Mouse (Mus musculus) midbrain, embryonic 11.5 days (tissue): ENCODE measurements around the gene Pnkp. TPM values are rescaled to one million over a fixed set of nuclear protein-coding genes. Genes with fewer than 3 reads are reported as not detected.
"Not testable (repeated sequence)": the region's sequence is repeated elsewhere in the genome, so short reads cannot be mapped to it uniquely, and the experiment has no call there.

ENCODE experiments used
- ATAC-seq: fragments of 200-750 bp; cut with Nextera tagmentation; 2 replicates; pipeline ENCODE4 v1.8.0; 2017; ENCODE audit warnings: moderate TSS enrichment, moderate library complexity; ENCODE audit not compliant: low FRiP score
- DNase-seq: peaks from one replicate; pipeline ENCODE4 v3.0.0; 2015; ENCODE audit warnings: low spot score; ENCODE audit errors: missing footprints
- H3K27ac ChIP-seq: fragments of 300-500 bp; sonication (generic); 2 replicates; pipeline ENCODE4 v1.5.1; 2014; ENCODE audit warnings: low read depth, low read length
- H3K27me3 ChIP-seq: fragments of 300-500 bp; sonication (generic); 2 replicates; pipeline ENCODE4 v1.6.1; 2014; ENCODE audit warnings: mild to moderate bottlenecking, low read length, moderate library complexity, mixed read lengths; ENCODE audit not compliant: control insufficient read depth, insufficient read depth
- H3K36me3 ChIP-seq: fragments of 300-500 bp; sonication (generic); 2 replicates; pipeline ENCODE4 v1.6.1; 2014; ENCODE audit warnings: mild to moderate bottlenecking, low read length, moderate library complexity, mixed read lengths; ENCODE audit not compliant: control insufficient read depth, insufficient read depth
- H3K4me1 ChIP-seq: fragments of 300-500 bp; sonication (generic); 2 replicates; pipeline ENCODE4 v1.6.1; 2014; ENCODE audit warnings: low read length; ENCODE audit not compliant: control insufficient read depth, insufficient read depth
- H3K4me2 ChIP-seq: fragments of 300-500 bp; sonication (generic); 2 replicates; pipeline ENCODE4 v1.6.1; 2014; ENCODE audit warnings: mild to moderate bottlenecking, moderate library complexity
- H3K4me3 ChIP-seq: fragments of 300-500 bp; sonication (generic); 2 replicates; pipeline ENCODE4 v1.5.1; 2014; ENCODE audit warnings: low read depth, low read length
- H3K9ac ChIP-seq: fragments of 300-500 bp; sonication (generic); 2 replicates; pipeline ENCODE4 v1.6.1; 2014; ENCODE audit warnings: low read length
- H3K9me3 ChIP-seq: fragments of 300-500 bp; sonication (generic); 2 replicates; pipeline ENCODE4 v1.6.1; 2016; ENCODE audit warnings: low read length; ENCODE audit not compliant: control insufficient read depth
- WGBS: fragments of 180-500 bp; shearing (Covaris S2); extraction: QIAGEN DNeasy Blood & Tissue Kit; methylation state at CpG from one replicate; pipeline ENCODE4 v1.1.7; 2014; 5-methylcytosine and 5-hydroxymethylcytosine counted together
- polyA plus RNA-seq: library from polyadenylated mRNA; unstranded; fragments of >200 nt; fragmentation: Nextera tagmentation; extraction: Ambion mirVana; gene quantifications from 2 replicates; pipeline ENCODE4 v1.2.1, GENCODE M21; 2014

The Pnkp gene
- polyA plus RNA-seq, 1 experiment from 2014 or later: 28.6 TPM

GRCm38 (mm10) chr7:44868919-44869696 is 12.2 kb downstream of the Pnkp start:
- no peaks in the 10 kb centered on the region for H3K9me3 ChIP-seq
- ATAC-seq (peak; percentile 53), DNase-seq (peak; percentile 95)
- peak overlapping the region; percentile 100 for H3K27ac ChIP-seq
- H3K27me3 ChIP-seq: no peaks in the 10 kb centered on the region
- H3K9ac ChIP-seq: peak overlapping the region; percentile 99
- H3K4me1 ChIP-seq: peaks cover 28% of the 10 kb centered on the region
- peaks cover 11% of the 10 kb centered on the region for H3K36me3 ChIP-seq
- peak overlapping the region; percentile 97 for H3K4me3 ChIP-seq
- WGBS: 0% methylated on average over 65 of the region's 108 CpGs
- H3K4me2 ChIP-seq: peak overlapping the region; percentile 92

DNA sequence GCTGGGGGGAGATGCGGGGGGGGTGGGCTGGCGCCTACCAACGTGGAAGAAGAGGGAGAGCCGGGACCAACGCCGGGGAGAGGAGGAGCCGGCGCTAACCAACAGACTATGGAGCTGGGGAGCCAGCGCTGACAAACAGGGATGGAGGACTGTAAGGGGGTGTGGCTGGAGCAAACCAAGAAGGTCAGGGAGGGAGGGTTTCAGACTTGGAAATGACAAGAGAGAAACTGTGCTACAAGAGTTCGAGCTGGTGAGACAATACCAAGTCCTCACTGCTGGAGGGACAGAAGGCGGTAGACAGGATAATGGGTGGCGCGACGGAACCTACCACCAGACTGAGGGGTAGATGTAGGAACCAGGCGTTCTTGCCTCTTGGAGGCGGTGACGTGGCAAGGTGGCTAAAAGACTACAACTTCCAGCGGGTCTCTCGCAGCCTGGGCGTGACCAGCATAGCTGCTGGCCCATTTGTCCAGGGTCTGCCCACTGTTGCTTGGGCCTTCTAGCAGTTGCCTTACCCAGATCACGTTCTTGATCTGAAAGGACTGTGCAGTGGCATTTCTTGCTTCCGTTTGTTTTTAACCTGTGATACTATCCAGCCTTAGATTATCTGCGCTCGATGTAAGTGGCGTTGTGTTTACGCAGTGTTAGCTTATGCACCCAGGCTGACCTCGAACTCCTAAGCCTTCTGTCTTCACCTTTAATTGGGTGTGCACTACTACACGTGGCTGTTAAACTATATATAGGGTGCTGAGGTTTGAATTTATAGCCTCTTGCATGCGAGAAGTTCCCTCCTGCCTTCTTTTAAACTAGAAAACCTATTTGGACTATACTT is 13.0 kb downstream of the Pnkp start, which contains the start of gene Ptov1:
Gene Ptov1, minus strand, starts transcription at position 92 of the 832 bp plus-strand sequence.
- WGBS: 12% methylated on average over 29 of the region's 29 CpGs
- Histone ChIP-seq H3K27me3 (no peaks in the 10 kb centered on the region), H3K36me3 (0 out of 2 replicates have a peak, but pooled peaks cover 5% of the 10 kb centered on the region), H3K4me3 (peak within 1 kb of the TSS; percentile 97), H3K4me1 (peaks cover 28% of the 10 kb centered on the region), H3K27ac (peak within 1 kb of the TSS; percentile 100), H3K4me2 (peak within 1 kb of the TSS; percentile 92), H3K9me3 (no peaks in the 10 kb centered on the region), H3K9ac (peak within 1 kb of the TSS; percentile 99)
- ATAC-seq (peak; percentile 94), DNase-seq (peak; percentile 99)

DNA sequence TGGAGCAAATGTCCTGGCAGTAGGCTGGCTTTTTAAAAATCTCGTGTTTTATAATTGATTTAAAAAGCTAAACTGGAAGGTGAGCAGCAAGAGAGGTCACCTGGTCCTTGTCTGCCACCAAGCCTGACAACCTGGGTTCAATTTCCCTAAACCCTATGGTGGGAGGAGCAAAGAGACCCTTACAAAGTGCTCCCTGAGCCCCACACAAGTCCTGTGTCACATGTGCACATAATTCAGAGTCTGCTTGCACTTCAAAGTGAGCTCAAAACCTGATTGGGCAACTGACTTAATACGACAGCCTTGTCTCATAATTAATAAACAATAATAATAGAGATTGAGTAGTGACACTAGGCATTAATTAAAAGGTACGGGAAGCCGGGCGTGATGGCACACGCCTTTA is 13.7 kb downstream of the Pnkp start:
- ATAC-seq (no peak), DNase-seq (no peak)
- Histone ChIP-seq H3K36me3 (0 out of 2 replicates have a peak, but pooled peaks cover 3% of the 10 kb centered on the region), H3K4me1 (peaks cover 28% of the 10 kb centered on the region), H3K27ac (peak overlapping the region; percentile 100), H3K4me3 (peak overlapping the region; percentile 97), H3K9me3 (no peaks in the 10 kb centered on the region), H3K9ac (peak overlapping the region; percentile 99; the same call in 1 of the 2 replicates), H3K27me3 (no peaks in the 10 kb centered on the region), H3K4me2 (peak overlapping the region; percentile 92; the same call in 1 of the 2 replicates)
- 87% methylated on average over 6 of the region's 6 CpGs for WGBS

GRCm38 (mm10) chr7:44871181-44871580 is 14.2 kb downstream of the Pnkp start:
- Histone ChIP-seq H3K4me2 (no peak overlapping the region), H3K27me3 (no peaks in the 10 kb centered on the region), H3K27ac (no peak overlapping the region), H3K36me3 (no peaks in the 10 kb centered on the region; the same call in 1 of the 2 replicates), H3K4me1 (peaks cover 28% of the 10 kb centered on the region), H3K9me3 (no peaks in the 10 kb centered on the region), H3K9ac (no peak overlapping the region), H3K4me3 (no peak overlapping the region)
- no peak for ATAC-seq
- no peak for DNase-seq
- WGBS: 36% methylated on average over 1 of the region's 1 CpGs

GRCm38 (mm10) chr7:44871774-44872173 is 14.8 kb downstream of the Pnkp start:
- not testable (repeated sequence) for H3K9ac ChIP-seq, H3K9me3 ChIP-seq, H3K27ac ChIP-seq, H3K36me3 ChIP-seq, H3K4me3 ChIP-seq, H3K4me2 ChIP-seq, H3K27me3 ChIP-seq, ATAC-seq, DNase-seq
- 90% methylated on average over 2 of the region's 2 CpGs for WGBS
- H3K4me1 ChIP-seq: peaks cover 24% of the 10 kb centered on the region

- 90% methylated on average over 14 of the region's 14 CpGs for WGBS
- Histone ChIP-seq H3K27me3 (no peaks in the 10 kb centered on the region), H3K9ac (no peak overlapping the region), H3K4me1 (no peaks in the 10 kb centered on the region), H3K9me3 (no peaks in the 10 kb centered on the region), H3K4me2 (no peak overlapping the region), H3K27ac (no peak overlapping the region), H3K36me3 (peaks cover 49% of the 10 kb centered on the region), H3K4me3 (no peak overlapping the region)
- no peak for DNase-seq
- ATAC-seq: no peak
Measured at GRCm38 (mm10) chr7:44877833-44878232, 20.9 kb downstream of the Pnkp start.

DNA sequence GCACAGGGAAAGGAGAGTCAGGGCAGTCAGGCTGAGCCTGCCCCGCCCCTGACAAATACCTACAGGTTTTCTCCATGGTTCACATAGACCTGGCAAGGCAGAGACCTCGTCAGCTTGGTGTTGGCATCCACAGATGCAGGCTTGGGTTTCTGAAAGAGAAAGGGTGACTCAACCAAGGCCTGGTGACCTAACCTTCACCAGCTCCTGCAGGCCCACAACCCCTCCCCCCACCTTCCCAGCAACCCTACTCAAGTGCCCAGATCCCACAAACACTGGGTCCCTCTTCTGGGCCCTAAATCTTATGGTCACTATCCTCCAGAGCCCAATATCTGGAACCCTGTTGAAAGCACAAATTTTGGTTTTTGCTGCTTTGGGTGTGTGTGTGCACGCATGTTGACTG is 26.1 kb downstream of the Pnkp start:
- Histone ChIP-seq H3K4me2 (no peak overlapping the region), H3K4me1 (no peaks in the 10 kb centered on the region), H3K27ac (no peak overlapping the region), H3K36me3 (peaks cover 58% of the 10 kb centered on the region), H3K27me3 (no peaks in the 10 kb centered on the region), H3K9ac (no peak overlapping the region), H3K9me3 (no peaks in the 10 kb centered on the region), H3K4me3 (no peak overlapping the region)
- ATAC-seq (no peak), DNase-seq (no peak)
- WGBS: 95% methylated on average over 3 of the region's 3 CpGs

GRCm38 (mm10) chr7:44884637-44885036 is 27.7 kb downstream of the Pnkp start:
- no peak for ATAC-seq
- no peak for DNase-seq
- Histone ChIP-seq H3K9ac (no peak overlapping the region), H3K27me3 (no peaks in the 10 kb centered on the region), H3K9me3 (no peaks in the 10 kb centered on the region), H3K27ac (no peak overlapping the region), H3K4me2 (no peak overlapping the region), H3K4me1 (no peaks in the 10 kb centered on the region), H3K4me3 (no peak overlapping the region), H3K36me3 (peaks cover 53% of the 10 kb centered on the region)
- WGBS: 98% methylated on average over 5 of the region's 5 CpGs

GRCm38 (mm10) chr7:44886964-44887363 is 30.0 kb downstream of the Pnkp start:
- H3K27ac ChIP-seq: no peak overlapping the region
- no peaks in the 10 kb centered on the region for H3K27me3 ChIP-seq
- no peaks in the 10 kb centered on the region for H3K9me3 ChIP-seq
- no peak overlapping the region for H3K4me2 ChIP-seq
- H3K4me3 ChIP-seq: no peak overlapping the region
- H3K9ac ChIP-seq: no peak overlapping the region
- WGBS: 95% methylated on average over 7 of the region's 7 CpGs
- DNase-seq (no peak), ATAC-seq (no peak)
- peaks cover 15% of the 10 kb centered on the region for H3K4me1 ChIP-seq
- H3K36me3 ChIP-seq: peaks cover 33% of the 10 kb centered on the region
